Mouse (Mus musculus): ENCODE measurements around the gene Gatb.
"Not testable (repeated sequence)": the region's sequence is repeated elsewhere in the genome, so short reads cannot be mapped to it uniquely, and the experiment has no call there.

The Gatb gene

DNA sequence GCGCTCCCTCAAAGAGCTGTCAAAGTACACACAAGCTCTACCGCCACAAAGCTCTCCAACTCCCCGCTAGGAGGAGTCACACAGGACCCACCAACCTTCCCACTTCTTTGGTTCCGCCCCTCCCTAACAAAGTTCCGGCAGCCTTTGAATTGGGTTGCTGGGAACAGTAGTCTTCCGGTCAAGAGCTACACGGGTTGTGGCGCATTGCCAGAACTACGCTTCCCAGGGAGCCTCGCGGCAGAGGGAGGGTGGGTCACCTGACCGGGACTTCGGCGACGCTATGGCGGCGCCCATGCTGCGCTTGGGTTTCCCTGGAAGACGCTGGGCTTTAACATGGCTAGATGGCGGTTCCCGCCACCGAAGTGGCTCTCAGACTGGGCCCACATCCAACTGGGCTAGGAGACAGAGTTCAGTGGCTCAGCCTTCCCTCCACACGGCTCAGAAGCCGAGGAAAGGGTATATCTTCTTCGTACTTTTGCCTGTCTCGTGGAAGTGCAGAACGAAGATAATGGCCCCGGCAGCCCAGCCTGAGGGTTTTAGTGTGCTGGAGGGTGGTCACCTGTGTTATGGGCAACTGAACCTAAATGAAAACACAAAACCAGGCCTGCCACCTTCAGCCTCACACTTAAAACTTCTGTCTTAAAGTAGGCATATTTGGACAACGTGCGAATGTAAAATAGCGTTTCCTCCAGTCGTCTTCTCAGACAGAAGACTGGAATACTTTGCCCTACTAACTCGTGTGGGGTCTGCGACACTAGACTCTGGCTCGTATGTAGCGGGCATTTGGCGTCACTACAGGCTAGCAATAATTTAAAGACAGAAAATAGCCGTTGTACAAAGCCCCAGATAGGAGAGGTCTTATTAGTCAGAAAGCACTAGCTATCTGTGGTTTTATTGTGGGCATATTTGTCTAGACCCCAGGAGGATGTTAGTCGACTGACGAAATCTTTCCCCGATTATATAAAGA is at the start of gene Gatb:
Gatb (plus strand) TSS at position 256 of the 967 bp plus-strand sequence.
- peak; percentile 99 for DNase-seq (ENCODE audit: low spot score in 2 of 2)

- DNase-seq (ENCODE audit: low spot score in 2 of 2) = no peak
Observed at GRCm38 (mm10) chr3:85530601-85531161, 43.2 kb upstream of the Gatb start.

GRCm38 (mm10) chr3:85532376-85532775 is 41.5 kb upstream of the Gatb start:
- peak in 1 of 2 experiments; percentile 12 for DNase-seq (ENCODE audit: low spot score in 2 of 2)

DNA sequence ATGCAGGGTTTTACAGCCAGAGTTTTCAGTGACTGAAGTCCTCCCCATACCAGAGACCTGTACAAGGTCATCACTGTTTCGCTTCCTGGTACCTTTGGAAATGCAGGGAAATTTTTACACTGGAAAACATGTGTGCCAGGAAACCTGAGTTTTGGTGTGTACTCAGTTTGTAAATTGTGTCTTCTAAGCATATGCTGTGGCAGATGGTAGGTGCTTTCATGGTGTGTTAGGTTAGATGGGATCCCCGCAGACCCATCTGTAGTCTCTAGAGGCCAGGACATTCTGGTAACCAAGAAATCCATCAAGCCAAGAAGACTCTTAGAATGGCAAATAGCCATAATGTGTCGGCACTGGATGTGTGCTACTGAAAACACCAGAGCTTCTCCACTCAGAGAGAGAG is 38.9 kb upstream of the Gatb start:
- no peak for DNase-seq (ENCODE audit: low spot score in 2 of 2)

DNA sequence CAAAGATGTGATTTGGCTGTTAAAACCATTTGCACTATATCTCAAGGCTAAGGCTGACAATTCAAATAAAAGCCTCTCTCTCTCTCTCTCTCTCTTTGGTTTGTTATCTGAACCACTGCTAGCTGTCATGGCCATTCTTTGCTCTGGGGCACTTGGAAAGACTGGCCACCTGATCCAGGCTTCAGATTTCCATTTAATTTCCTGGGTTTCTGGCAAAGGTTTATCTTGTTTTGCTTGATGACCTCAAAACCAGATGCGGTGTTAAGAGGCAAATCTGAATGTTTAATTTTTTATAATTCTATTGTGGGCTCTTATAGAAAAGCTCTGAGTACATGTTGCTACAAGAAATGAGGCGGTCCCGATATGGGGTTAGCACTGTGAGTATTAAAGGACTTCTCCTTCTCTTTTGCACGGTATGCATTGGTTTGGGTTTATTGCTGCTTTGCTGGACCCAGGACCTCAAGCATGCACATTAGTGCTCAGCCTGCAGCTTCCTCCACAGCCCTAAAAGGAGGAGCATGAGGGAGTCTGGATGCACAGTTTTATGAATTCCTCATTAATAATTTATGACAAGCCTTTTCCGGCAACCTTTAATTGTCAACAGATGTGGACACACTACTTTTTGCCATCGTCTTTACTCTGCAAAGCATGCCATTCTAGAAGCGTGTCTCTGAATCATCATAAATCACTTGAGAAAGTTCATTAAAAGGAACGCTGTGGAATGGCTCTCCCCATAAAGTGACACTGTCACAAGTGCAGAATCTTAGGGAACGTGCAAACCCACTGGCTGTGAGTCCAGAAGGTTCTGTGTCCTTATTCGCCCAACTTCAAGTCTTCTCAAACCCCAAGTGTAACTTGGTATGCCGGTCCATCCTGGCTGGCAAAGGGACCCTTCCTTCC is 38.0 kb upstream of the Gatb start:
- DNase-seq (ENCODE audit: low spot score in 2 of 2) = no peak

DNA sequence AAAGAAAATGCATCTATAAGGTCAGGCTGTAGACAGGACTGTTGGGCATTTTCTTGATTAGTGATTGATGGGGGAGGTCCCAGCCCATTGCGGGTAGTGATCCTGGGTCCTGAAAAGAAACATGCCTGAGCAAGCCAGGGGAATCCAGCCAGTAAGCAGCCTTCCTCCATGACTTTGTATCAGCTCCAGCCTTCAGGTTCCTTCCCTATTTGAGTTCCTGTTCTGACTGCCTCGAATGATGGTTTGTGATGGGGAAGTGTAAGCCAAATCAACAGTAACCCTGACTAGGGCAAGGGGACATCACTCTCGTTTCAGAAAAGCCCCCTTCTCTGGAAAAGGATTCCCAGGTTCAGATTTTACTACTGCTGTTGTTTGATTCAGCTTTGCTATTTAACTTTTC is 31.2 kb upstream of the Gatb start:
- DNase-seq (ENCODE audit: low spot score in 2 of 2) = no peak

- DNase-seq (ENCODE audit: low spot score in 2 of 2) = no peak
Observed at GRCm38 (mm10) chr3:85543652-85544051, 30.3 kb upstream of the Gatb start.

GRCm38 (mm10) chr3:85550312-85550711 is 23.6 kb upstream of the Gatb start:
- no peak for DNase-seq (ENCODE audit: low spot score in 2 of 2)

DNA sequence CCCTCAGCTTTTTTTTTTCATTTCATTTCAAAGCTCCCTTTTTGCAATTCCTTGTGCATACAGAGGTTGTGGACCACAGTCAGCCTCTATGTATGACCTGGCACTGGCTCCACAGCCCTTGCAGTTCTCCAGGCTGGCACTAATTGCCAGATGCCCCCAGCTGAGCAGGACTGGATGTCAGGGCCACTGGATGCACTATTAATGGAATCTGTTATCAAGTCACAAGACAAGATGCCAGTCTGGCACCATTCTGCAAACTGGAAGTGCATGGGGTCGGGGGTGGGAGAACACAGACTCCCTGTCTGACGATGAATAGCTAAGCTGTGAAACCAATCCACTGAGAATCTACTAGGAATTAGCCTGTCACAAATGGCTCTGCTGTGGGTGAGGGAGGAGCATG is 22.6 kb upstream of the Gatb start:
- DNase-seq (ENCODE audit: low spot score in 2 of 2) = peak; percentile 65 to 78

GRCm38 (mm10) chr3:85553731-85554277 is 20.1 kb upstream of the Gatb start:
- no peak for DNase-seq (ENCODE audit: low spot score in 2 of 2)

DNA sequence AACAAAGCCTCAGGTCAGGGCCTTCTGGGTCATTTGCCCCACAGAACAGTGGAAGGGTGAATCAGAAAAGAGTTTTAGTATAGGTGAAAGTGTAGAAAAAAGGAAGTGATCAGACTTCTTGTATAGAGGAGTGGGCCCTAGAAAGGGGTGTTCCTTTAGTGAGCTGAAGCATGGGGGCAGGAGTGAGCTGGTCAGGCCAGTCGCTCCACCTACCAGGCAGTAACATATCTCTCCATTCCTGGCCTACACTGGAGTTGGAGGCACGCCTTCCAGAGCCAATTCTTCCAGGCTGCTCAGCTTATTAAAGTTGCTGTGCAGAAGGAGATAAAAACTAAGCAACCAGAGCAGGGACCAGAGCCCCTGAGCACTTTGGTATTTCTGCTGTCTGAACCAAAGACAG is 9.3 kb upstream of the Gatb start:
- no peak for DNase-seq (ENCODE audit: low spot score in 2 of 2)

DNA sequence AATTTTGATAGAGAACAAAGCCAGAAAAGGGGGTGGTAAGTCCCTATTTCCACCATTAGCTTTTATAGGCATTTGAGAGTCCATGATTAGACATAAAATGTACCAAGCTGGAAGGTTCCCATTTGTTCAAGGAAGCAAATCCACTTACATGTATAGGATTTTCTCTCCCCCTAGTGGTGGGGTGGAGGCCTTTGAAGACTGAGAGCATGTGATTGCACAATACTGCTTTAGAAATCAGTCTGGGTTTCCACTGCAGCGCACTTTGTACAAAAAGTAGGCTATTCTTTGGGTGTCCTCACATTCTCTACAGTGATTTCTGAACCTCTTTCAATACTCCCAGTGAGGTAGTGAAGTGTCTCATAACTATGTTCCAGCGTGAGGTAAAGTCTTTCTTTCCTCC is 2.6 kb upstream of the Gatb start:
- peak; percentile 46 to 76 for DNase-seq (ENCODE audit: low spot score in 2 of 2)

- not testable (repeated sequence) for DNase-seq (ENCODE audit: low spot score in 2 of 2)
Observed at GRCm38 (mm10) chr3:85572502-85572901, 1.4 kb upstream of the Gatb start.

DNA sequence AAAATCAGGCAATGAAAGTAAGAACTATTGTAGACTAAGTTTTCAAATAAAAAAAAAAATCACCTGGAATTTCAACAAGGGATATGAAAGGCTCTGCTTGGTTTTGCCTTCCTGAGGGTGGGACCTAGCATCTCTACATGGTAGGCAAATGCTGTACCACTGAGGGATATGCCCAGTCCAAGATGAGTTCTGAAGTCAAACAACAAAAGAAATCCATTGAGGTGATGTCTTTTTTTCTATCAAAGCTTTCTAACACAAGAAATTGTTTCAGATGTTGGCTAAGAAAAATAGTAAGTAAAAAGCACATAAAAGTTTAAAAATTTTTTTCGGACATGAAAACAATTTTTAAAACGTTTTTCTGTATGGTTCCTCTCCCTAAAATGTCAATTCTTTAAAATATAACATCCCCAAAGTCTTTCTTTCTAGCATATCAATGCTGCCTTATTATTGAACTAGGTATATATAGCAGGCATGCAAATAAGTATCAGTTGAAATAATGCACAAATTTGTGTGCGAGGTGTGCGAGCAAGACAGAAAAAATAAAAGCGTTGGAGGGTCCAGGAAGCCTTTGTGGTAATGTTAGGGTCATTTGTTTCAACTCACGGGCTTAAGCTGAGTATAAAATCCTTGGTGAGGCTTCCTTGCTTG is 579 bp upstream of the Gatb start:
- DNase-seq (ENCODE audit: low spot score in 2 of 2) = no peak

DNA sequence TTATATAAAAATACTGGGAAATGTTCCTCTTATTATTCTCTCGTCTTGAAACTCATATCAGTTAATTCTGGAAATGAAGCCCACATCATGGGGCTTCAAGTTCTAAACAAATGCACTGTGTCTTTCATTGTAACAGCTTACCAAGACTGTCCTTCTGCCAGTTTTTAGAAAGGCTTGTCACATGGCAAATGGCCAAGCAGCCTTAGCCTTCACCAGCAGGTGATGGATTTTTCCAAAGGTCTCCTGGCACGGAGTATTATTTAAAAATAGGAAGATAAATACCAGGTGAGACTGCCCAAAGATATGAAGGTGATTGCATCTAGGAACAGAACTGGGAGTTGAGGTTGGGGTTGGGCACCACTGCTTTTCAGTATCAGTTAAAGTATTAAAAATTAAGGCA is 8.8 kb downstream of the Gatb start:
- DNase-seq (ENCODE audit: low spot score in 2 of 2) = no peak

DNA sequence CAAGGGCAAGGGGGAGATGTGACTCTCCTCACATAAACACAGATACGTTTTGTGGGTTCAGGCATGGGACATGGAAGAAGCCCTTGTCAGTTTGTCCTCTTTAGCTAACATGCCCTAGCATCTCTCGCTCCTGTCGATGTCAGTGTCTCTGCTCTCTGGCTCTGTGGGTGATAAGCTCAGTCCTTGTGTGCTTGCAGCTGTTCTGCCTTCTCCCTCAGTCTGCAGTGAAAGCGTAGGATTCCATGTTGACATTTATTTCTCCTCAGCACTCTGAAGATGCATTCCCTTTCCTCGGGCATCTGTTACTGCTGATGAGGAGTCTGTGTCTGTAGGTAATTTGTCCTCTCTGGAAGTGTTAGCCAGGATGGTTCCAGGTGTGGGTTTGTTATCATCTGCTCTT is 9.3 kb downstream of the Gatb start:
- no peak for DNase-seq (ENCODE audit: low spot score in 2 of 2)

DNA sequence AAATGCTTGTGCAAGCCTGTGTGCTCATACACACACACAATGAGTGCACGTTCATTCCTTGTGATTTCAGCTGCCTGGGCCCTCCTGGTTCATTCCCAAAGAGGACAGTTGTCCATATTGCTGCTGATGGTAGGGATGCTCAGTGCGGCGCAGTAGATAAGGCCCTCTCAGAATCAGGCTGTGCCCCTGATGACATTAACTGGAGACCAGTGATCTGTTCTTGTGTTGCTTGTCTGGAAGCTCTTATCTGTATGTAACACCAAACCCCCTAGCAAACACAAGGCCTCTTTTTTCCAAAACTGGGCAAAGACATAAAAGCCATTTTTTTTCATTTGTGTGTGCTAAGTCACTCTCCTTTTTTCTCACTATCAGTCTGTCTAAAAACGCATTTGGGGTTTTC is 11.0 kb downstream of the Gatb start:
- no peak for DNase-seq (ENCODE audit: low spot score in 2 of 2)

GRCm38 (mm10) chr3:85588701-85589100 is 14.8 kb downstream of the Gatb start:
- DNase-seq (ENCODE audit: low spot score in 2 of 2) = no peak

GRCm38 (mm10) chr3:85590090-85590754 is 16.3 kb downstream of the Gatb start:
- DNase-seq (ENCODE audit: low spot score in 2 of 2) = peak in 1 of 2 experiments; percentile 28

DNA sequence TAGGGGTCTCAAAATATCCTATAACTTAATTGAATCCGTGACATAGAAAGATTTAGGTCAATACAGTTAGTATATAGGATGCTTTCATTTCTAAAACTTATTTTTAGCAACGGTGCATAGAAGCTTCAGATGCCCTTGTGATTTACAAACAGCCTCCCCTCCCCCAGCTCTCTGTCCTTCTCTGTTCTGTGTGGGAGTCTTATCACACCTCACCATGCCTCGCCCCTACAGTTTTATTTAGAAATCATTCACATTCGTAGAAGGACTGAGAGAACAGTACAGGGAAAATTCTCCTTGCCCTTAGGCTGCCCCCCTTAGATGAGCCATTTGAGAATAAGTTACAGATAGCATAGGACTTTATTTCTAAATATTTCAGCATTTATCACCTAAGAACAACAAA is 18.1 kb downstream of the Gatb start:
- no peak for DNase-seq (ENCODE audit: low spot score in 2 of 2)

Data from heart, adult 9 months (tissue).